ENCODE assay signal across 28 mouse cellular contexts in the genomic region with DNA sequence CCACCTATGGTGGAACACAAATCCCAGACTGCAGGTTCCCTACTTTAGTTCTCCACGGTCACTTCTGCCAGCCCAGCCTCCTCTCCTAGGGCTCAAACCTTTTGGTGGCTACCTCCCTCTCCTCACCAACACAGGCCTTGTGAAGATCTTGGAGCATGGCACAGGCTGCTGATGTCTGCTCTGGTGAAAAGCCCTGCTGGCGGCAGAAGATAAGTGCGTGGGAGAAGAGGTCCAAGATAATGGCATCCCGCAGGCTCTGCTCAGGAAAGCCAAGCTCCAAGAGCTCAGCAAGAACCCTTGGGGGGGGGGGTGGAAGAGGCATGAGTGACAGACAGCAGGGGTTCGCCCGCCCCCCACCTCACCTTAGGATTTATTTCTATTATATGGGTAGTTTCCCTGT. TPM values are rescaled to one million over a fixed set of nuclear protein-coding genes. Genes with fewer than 3 reads are reported as not detected.
DNase-seq lines count a peak whose midpoint lies in the region; ATAC-seq lines count a peak whose summit lies in the region.
"Had no signal": no experiment of that assay in that cellular context is flagged by ENCODE, and none has a peak within 500 bp of the region (broad histone marks: within the 10 kb centered on the region; RNA-seq: fewer than 3 reads in every experiment).

No protein-coding gene starts in this region.

- peak overlapping the region; percentile 35; the same call in 1 of the 2 replicates for H3K9ac ChIP-seq in liver, embryonic 15.5 days
- H3K9ac ChIP-seq: embryonic facial prominence, embryonic 15.5 days; heart, embryonic 12.5 days; hindbrain, embryonic 13.5 days; midbrain, embryonic 12.5 days; neural tube, embryonic 13.5 days had no signal

- peak overlapping the region; percentile 85 for H3K27ac ChIP-seq in liver, embryonic 15.5 days (replicated peaks)
- H3K27ac ChIP-seq: embryonic facial prominence, embryonic 15.5 days; hindbrain, embryonic 13.5 days; left cerebral cortex, adult 2 months; limb, embryonic 10.5 days; midbrain, embryonic 12.5 days; neural tube, embryonic 13.5 days; stomach, postnatal 0 days had no signal

- H3K36me3 ChIP-seq in erythroblast, embryonic 14.5 days (ENCODE audit: control insufficient read depth), result peaks cover 66% of the 10 kb centered on the region
- peaks cover 55% of the 10 kb centered on the region for H3K36me3 ChIP-seq in liver, embryonic 15.5 days (replicated peaks)

- H3K9me3 ChIP-seq in erythroblast, embryonic 14.5 days (ENCODE audit: control insufficient read depth, low read length), result no peaks in the 10 kb centered on the region
- no peaks in the 10 kb centered on the region for H3K9me3 ChIP-seq in liver, embryonic 15.5 days (replicated peaks)
- H3K9me3 ChIP-seq: embryonic facial prominence, embryonic 15.5 days; heart, embryonic 12.5 days; hindbrain, embryonic 13.5 days; limb, embryonic 10.5 days; midbrain, embryonic 12.5 days; neural tube, embryonic 13.5 days had no signal

- peaks cover 59% of the 10 kb centered on the region for H3K4me1 ChIP-seq in erythroblast, embryonic 14.5 days (ENCODE audit: control insufficient read depth)
- peaks cover 51% of the 10 kb centered on the region for H3K4me1 ChIP-seq in liver, embryonic 15.5 days (replicated peaks)

- DNase-seq in spleen, adult 12 weeks (ENCODE audit: low spot score), result peak; percentile 44
- DNase-seq in spleen, adult 18-20 months, result no peak
- peak; percentile 57 to 72 for DNase-seq in spleen, postnatal 4 days (ENCODE audit: low spot score in 2 of 2)
- no peak for DNase-seq in adrenal gland, adult 8-10 months
- no peak for DNase-seq in kidney, postnatal 4 days
- no peak for DNase-seq in ovary, adult 18-20 months (ENCODE audit: low spot score)
- DNase-seq: adrenal gland, adult 2 months; B cell, adult 2 months; cerebellum, adult 11 months; cerebellum, postnatal 10 days; heart, postnatal 14 days; kidney, adult 8-10 months; layer of hippocampus, adult 9-11 months; lung, adult 2 months; lung, postnatal 36 days; thymus, postnatal 14 days had no signal

- no peaks in the 10 kb centered on the region for H3K27me3 ChIP-seq in erythroblast, embryonic 14.5 days (ENCODE audit: control insufficient read depth)
- H3K27me3 ChIP-seq in liver, embryonic 15.5 days, result no peaks in the 10 kb centered on the region
- H3K27me3 ChIP-seq: embryonic facial prominence, embryonic 15.5 days; heart, embryonic 12.5 days; hindbrain, embryonic 13.5 days; midbrain, embryonic 12.5 days; neural tube, embryonic 13.5 days had no signal

- H3K4me3 ChIP-seq in erythroblast, embryonic 14.5 days (replicated peaks), result peak overlapping the region; percentile 26
- H3K4me3 ChIP-seq in liver, embryonic 15.5 days (replicated peaks), result 0 out of 2 replicates have a peak overlapping the region, but pooled peaks have one; percentile 0
- H3K4me3 ChIP-seq: embryonic facial prominence, embryonic 15.5 days; heart, embryonic 12.5 days; hindbrain, embryonic 13.5 days; left cerebral cortex, adult 2 months; limb, embryonic 10.5 days; midbrain, embryonic 12.5 days; neural tube, embryonic 13.5 days had no signal

- H3K4me2 ChIP-seq in liver, embryonic 15.5 days, result peak overlapping the region; percentile 98
- H3K4me2 ChIP-seq: embryonic facial prominence, embryonic 15.5 days; heart, embryonic 12.5 days; hindbrain, embryonic 13.5 days; midbrain, embryonic 12.5 days; neural tube, embryonic 13.5 days had no signal

- 34% methylated on average over 6 of the region's 6 CpGs for WGBS in liver, embryonic 15.5 days (ENCODE audit: insufficient replicate concordance)

- peak; percentile 43 for ATAC-seq in liver, embryonic 15.5 days (ENCODE audit: insufficient read depth)
- ATAC-seq: forebrain, embryonic 16.5 days had no signal

RNA-seq across cellular contexts. Expression of gene Ccdc189, which starts 2.2 kb away (rescaled TPM):
- 7.1 and 8.9 TPM in 2 replicates for polyA plus RNA-seq in erythroblast, embryonic 14.5 days (2012)
- 6.4 and 8.3 TPM in 2 replicates for polyA plus RNA-seq in liver, embryonic 15.5 days (2015; fragmentation: Nextera tagmentation; extraction: Ambion mirVana)
- total RNA-seq in adrenal gland, adult 8-10 months (2022), result 10 to 100 TPM in 2 of 4 experiments, 1 to 10 TPM in 2; 8.8 to 13.0 (median 10.5) TPM

RNA-seq across cellular contexts. Expression of gene Rnf40, which starts 2.4 kb away (rescaled TPM):
- 4.4 and 5.0 TPM in 2 replicates for polyA plus RNA-seq in erythroblast, embryonic 14.5 days (2012)
- 18.3 and 19.5 TPM in 2 replicates for polyA plus RNA-seq in liver, embryonic 15.5 days (2015; fragmentation: Nextera tagmentation; extraction: Ambion mirVana)
- total RNA-seq in adrenal gland, adult 8-10 months (2022), result 10 to 100 TPM; 50.1 to 81.9 (median 70.9) TPM

RNA-seq across cellular contexts. Expression of gene Phkg2, which starts 13.0 kb away (rescaled TPM):
- polyA plus RNA-seq in erythroblast, embryonic 14.5 days (2012), result 5.4 and 7.7 TPM in 2 replicates
- polyA plus RNA-seq in liver, embryonic 15.5 days (2015; fragmentation: Nextera tagmentation; extraction: Ambion mirVana), result 20.0 and 24.6 TPM in 2 replicates
- total RNA-seq in adrenal gland, adult 8-10 months (2022), result 10 to 100 TPM; 50.0 to 65.5 (median 55.9) TPM

RNA-seq across cellular contexts. Expression of gene Tmem265, which starts 25.0 kb away (rescaled TPM):
- 0.61 and 0.75 TPM in 2 replicates for polyA plus RNA-seq in erythroblast, embryonic 14.5 days (2012)
- polyA plus RNA-seq in liver, embryonic 15.5 days (2015; fragmentation: Nextera tagmentation; extraction: Ambion mirVana), result 2.6 and 2.7 TPM in 2 replicates
- total RNA-seq in adrenal gland, adult 8-10 months (2022), result not detected
- total RNA-seq: adrenal gland, adult 2 months; gastrocnemius, adult 18-20 months; heart, postnatal 14 days had no signal

RNA-seq across cellular contexts. Expression of gene Zfp629, which starts 29.4 kb away (rescaled TPM):
- polyA plus RNA-seq in erythroblast, embryonic 14.5 days (2012), result 0.11 and 0.15 TPM in 2 replicates
- polyA plus RNA-seq in liver, embryonic 15.5 days (2015; fragmentation: Nextera tagmentation; extraction: Ambion mirVana), result 1.2 and 1.6 TPM in 2 replicates
- total RNA-seq in adrenal gland, adult 8-10 months (2022), result 10 to 100 TPM; 16.5 to 28.8 (median 23.3) TPM

Comparison
In these comparisons a context has a peak if more than half of its experiments do, and no peak if none do; other contexts are left out.
1. DNase-seq: peak in spleen, adult 12 weeks (single experiment) and spleen, postnatal 4 days (2 of 2); none in spleen, adult 18-20 months (0 of 2), adrenal gland, adult 8-10 months (single experiment), kidney, postnatal 4 days (0 of 2) and ovary, adult 18-20 months (single experiment).